Mouse (Mus musculus): Measurements from ENCODE around the gene Pin1rt1.

Gene Pin1rt1

DNA sequence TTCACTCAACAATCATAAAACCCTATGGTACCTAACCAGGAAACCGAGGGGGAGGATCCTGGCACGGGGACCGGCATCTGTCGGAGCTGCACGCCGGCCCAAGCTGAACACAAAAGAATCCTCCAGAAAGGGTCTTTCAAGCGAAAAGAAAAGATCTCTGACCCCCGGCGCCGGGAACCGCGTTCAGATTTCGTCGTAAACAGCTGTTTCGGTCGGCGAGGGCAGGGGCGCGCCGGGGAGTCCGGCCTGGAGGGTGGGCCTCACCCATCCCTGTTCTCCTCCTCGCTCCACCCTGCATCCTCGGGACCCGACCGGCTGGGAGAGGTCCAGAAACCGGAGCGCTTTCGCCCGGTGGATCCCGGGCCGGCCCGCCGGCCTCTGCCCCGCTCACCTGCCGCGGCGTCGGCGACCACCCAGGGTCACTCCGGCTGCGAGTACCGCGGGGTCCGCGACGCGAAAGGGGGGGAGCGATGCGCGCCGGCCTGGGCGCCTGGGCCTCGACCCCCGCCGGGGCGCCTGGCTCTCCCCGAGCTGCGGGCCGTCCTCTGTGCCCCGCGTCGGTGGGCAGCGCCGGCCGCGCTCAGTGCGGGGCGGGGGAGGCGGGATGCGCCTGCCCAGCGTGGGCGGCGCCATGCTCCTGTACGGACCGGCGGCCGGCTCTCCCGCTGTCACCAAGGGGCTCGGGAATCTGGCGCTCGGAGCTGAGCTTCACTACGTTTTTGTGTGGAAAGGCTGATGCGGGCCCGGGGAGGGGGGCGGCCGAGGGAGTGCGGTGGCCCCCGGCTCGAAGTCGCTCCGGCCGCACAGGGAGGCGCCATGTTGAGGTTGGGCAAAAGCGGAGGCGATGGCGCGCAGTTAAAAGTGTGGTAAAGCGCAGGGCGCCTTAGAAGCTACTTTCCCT is 4.3 kb downstream of the Pin1rt1 start, which contains the start of gene Tcp11l1:
TSS of gene Tcp11l1 (minus strand) at position 585 of the 901 bp plus-strand sequence.
- peak; percentile 31 for DNase-seq

DNA sequence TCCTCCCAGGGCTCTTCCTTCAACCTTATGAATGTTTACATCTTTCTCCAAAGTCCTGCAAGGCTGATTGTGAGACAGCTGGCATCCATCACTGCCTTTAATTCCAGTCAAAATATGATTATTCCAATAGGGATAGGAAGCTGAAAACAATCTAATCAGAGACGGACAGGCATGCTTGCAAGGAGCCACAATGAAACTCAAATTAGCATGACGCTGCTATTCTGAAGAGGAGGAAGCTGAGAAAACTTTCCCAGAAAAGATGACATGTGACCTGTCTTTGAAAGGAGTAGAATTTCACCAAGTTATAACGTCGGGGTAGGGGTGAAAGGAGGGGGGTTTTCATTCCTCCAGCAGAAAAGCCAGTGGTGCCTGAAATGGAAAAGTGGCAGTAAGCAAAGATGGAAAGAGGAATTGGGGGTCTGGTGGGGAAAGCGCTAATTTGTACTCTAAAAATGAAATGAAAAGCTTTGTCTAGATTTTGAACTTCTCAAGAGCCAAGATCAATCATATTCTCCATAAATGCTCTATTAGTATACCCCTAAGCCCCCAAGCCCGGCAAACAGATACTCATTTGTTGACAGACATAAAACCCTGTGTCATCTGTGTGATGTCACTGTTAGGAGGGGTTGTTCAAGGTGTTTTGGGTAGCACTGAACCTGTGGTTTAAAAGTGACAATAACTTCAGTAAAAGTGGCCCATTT is 5.4 kb downstream of the Pin1rt1 start:
- no peak for DNase-seq

GRCm38 (mm10) chr2:104709786-104710337 is 6.3 kb downstream of the Pin1rt1 start:
- DNase-seq = no peak

DNA sequence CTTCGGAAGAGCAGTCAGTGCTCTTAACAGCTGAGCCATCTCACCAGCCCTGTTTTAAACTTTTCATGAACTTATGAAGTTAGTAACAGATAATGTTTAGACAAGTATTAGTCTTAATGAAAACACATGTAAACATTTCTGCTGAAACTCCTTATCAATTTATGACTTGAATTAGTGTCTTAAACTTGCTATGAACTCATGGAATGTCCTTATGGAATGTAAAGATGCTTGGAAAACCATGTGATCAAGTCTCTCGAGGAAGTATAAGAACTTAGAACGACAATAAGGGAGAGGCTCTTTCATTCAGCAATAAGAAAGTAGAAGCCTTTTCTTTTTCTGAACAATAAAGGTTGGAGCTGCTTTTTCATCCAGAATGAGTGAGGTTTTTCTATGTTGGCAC is 11.8 kb downstream of the Pin1rt1 start:
- no peak for DNase-seq

GRCm38 (mm10) chr2:104703158-104703557 is 13.0 kb downstream of the Pin1rt1 start:
- DNase-seq = no peak

- DNase-seq = no peak
Observed at GRCm38 (mm10) chr2:104699659-104700058, 16.5 kb downstream of the Pin1rt1 start.

DNA sequence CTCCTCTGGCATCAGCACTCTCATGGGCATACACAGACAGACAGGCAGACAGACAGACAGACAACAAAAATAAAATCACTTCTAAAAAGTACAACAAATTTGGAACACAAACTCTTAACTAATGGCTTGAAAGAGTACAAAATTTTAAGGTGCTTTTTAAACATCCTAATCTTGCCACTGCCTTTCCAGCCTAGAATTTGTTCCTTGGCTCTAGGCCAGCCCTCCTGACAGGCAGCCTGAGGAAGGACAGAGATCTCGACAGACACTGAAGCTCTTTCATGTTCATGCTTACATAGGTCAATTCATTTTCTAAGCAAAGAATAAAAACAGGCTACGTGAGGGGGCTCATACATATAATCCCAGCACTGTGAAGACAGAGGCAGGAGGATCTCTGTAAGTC is 23.6 kb downstream of the Pin1rt1 start:
- no peak for DNase-seq

- no peak for DNase-seq
Observed at GRCm38 (mm10) chr2:104690720-104691119, 25.5 kb downstream of the Pin1rt1 start.

GRCm38 (mm10) chr2:104688724-104689123 is 27.5 kb downstream of the Pin1rt1 start:
- no peak for DNase-seq

GRCm38 (mm10) chr2:104688321-104688720 is 27.9 kb downstream of the Pin1rt1 start:
- no peak for DNase-seq

- DNase-seq = no peak
Observed at GRCm38 (mm10) chr2:104687261-104687660, 28.9 kb downstream of the Pin1rt1 start.

DNA sequence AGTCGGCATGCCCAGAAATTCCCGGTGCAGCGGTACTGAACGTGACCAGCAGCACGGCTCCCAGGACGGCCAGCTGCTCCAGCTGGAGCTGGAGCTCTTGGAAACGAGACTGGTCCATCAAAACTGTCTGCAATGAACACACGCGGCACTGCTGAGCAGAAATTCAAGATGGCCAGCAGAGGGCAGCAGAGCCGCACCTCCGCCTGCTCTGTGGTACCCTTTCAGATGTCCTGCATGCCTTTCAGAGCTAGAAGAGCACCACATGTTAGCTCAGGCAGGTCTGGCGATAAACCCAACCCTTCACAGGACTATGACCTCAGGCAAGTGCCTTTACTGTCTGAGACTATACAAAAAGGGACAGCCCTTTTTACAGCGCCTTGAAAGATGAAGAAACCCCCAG is 30.8 kb downstream of the Pin1rt1 start:
- DNase-seq = peak; percentile 77

DNA sequence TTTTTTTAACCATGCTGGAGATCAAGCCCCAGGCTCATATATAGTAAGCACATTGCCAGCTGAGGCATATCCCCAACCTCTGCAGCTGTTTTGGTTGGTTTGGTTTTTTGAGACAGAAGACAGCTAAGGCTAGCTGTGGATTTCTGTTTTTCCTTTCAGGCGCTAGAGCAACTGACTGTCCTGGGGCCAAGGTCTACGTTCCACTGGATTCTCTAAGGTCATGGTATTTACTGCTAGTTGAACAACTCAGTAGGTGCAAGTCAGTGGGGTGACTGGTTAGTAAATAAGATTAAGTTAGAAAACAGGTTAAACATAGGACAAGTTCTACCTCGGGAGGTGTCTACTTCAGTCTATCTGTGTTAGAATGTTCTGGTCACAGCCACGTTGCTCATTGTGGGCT is 31.4 kb downstream of the Pin1rt1 start:
- DNase-seq = no peak

- DNase-seq = no peak
Observed at GRCm38 (mm10) chr2:104677326-104677725, 38.9 kb downstream of the Pin1rt1 start.

- DNase-seq = no peak
Observed at GRCm38 (mm10) chr2:104671724-104672123, 44.5 kb downstream of the Pin1rt1 start.

DNA sequence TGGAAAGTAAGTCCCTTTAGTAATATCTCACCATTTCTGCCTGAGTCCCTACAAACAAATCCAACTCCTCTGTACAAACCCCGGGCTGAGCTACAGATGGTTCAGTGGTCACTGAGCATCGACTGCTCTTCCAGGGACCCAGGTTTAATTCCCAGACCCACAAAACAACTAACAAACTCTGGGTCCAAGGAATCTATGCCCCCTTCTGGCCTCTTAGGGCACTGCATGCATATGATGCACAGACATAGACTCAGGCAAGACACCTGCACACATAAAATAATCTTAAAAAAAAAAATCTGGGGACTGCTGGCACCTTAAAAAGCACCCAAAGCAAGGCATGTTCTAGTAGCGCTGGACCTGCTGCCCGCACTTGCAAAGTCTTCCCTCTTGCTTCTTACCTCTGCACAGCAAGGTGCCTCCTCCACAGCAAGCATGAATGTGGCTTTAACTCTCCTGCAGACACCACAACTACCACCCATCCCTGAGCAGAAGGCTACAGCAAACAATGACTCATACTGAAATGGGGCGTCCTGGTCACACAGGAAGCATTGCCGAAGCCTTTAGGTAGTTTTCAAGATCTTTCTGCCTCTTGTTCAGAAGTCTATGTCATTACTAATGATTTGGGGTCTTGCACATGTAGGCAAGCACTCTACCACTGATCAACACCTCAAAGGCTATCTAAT is 46.9 kb downstream of the Pin1rt1 start:
- DNase-seq = peak; percentile 33
